12 mouse cellular contexts compared by ENCODE assay signal in genomic region chr5:30615416-30615815, GRCm38 (mm10). TPM values are rescaled to one million over a fixed set of nuclear protein-coding genes. Genes with fewer than 3 reads are reported as not detected.
DNase-seq lines count a peak whose midpoint lies in the region; ATAC-seq and TF ChIP-seq lines count a peak whose summit lies in the region.
"Had no signal": no experiment of that assay in that cellular context is flagged by ENCODE, and none has a peak within 500 bp of the region (broad histone marks: within the 10 kb centered on the region; RNA-seq: fewer than 3 reads in every experiment).

No protein-coding gene starts in this region.

- H3K9me3 ChIP-seq in intestine, embryonic 15.5 days = no peaks in the 10 kb centered on the region
- H3K9me3 ChIP-seq in lung, postnatal 0 days (ENCODE audit: low read length) = no peaks in the 10 kb centered on the region
- H3K9me3 ChIP-seq: G1E; hindbrain, embryonic 13.5 days had no signal

- H3K9ac ChIP-seq in intestine, embryonic 15.5 days = no peak overlapping the region
- H3K9ac ChIP-seq in lung, postnatal 0 days (replicated peaks; ENCODE audit: low read depth) = no peak overlapping the region
- H3K9ac ChIP-seq: hindbrain, embryonic 13.5 days had no signal

- no peak overlapping the region for H3K4me3 ChIP-seq in intestine, embryonic 15.5 days (replicated peaks)
- H3K4me3 ChIP-seq in lung, postnatal 0 days (ENCODE audit: low read depth, low read length) = no peak overlapping the region
- H3K4me3 ChIP-seq: hindbrain, embryonic 13.5 days had no signal

- peaks cover 51% of the 10 kb centered on the region for H3K4me1 ChIP-seq in intestine, embryonic 15.5 days (replicated peaks)
- peaks cover 30% of the 10 kb centered on the region for H3K4me1 ChIP-seq in lung, postnatal 0 days (ENCODE audit: insufficient read depth, low read depth, low read length)

- peak; percentile 45; the same call in 1 of the 2 replicates for ATAC-seq in intestine, embryonic 15.5 days
- 0 out of 2 replicates have a peak, but pooled peaks have one; percentile 11 for ATAC-seq in lung, postnatal 0 days
- ATAC-seq in cerebellum, adult (ENCODE audit: insufficient number of reproducible peaks, low FRiP score, low TSS enrichment) = no peak

- H3K36me3 ChIP-seq in intestine, embryonic 15.5 days = no peaks in the 10 kb centered on the region
- H3K36me3 ChIP-seq in lung, postnatal 0 days (ENCODE audit: insufficient read depth, low read length) = no peaks in the 10 kb centered on the region
- H3K36me3 ChIP-seq: G1E; hindbrain, embryonic 13.5 days had no signal

- WGBS in intestine, embryonic 15.5 days = 35% methylated on average over 6 of the region's 6 CpGs
- 18% methylated on average over 6 of the region's 6 CpGs for WGBS in lung, postnatal 0 days

- DNase-seq in adrenal gland, adult 2 months = peak; percentile 75
- no peak for DNase-seq in adrenal gland, adult (ENCODE audit: inconsistent age in 2 of 2, low spot score in 1 of 2)
- peak; percentile 40 for DNase-seq in adipocyte (ENCODE audit: low spot score)
- DNase-seq in lung, postnatal 0 days (ENCODE audit: low spot score) = peak; percentile 47
- DNase-seq in layer of hippocampus, postnatal 10 days (ENCODE audit: low spot score in 2 of 2) = no peak
- no peak for DNase-seq in spleen, adult 18-20 months
- DNase-seq: cerebellum, adult 9-11 months; kidney, postnatal 14 days had no signal

- no peak for TF ChIP-seq CTCF in lung, postnatal 0 days (IDR thresholded peaks at IDR 0.05)

- no peak overlapping the region for H3K4me2 ChIP-seq in intestine, embryonic 15.5 days (replicated peaks)
- H3K4me2 ChIP-seq in lung, postnatal 0 days (replicated peaks; ENCODE audit: low read depth, low read length) = no peak overlapping the region
- H3K4me2 ChIP-seq: hindbrain, embryonic 13.5 days had no signal

- 0 out of 2 replicates have a peak overlapping the region, but pooled peaks have one; percentile 54 for H3K27ac ChIP-seq in intestine, embryonic 15.5 days
- no peak overlapping the region for H3K27ac ChIP-seq in lung, postnatal 0 days (ENCODE audit: low read length)
- H3K27ac ChIP-seq: hindbrain, embryonic 13.5 days had no signal

- H3K27me3 ChIP-seq in intestine, embryonic 15.5 days (replicated peaks) = no peaks in the 10 kb centered on the region
- no peaks in the 10 kb centered on the region for H3K27me3 ChIP-seq in lung, postnatal 0 days (replicated peaks; ENCODE audit: insufficient read depth, low read length)

- no peak for TF ChIP-seq EP300 in lung, postnatal 0 days (IDR thresholded peaks at IDR 0.05)

RNA-seq across cellular contexts. Expression of gene Kcnk3, which starts 27.4 kb away (rescaled TPM):
- 1,000 to 10,000 TPM; 1,225 to 1,281 TPM for total RNA-seq in adrenal gland, adult 2 months (2021)
- polyA plus RNA-seq in adrenal gland, adult 2 months (2012; rRNA removed) = 6,176 and 11,313 TPM in 2 replicates
- 24.4 and 24.9 TPM in 2 replicates for polyA plus RNA-seq in intestine, embryonic 15.5 days (2015; fragmentation: Nextera tagmentation; extraction: Ambion mirVana)
- polyA plus RNA-seq in lung, postnatal 0 days (2015; fragmentation: Nextera tagmentation; extraction: Ambion mirVana) = 28.6 and 35.7 TPM in 2 replicates
- total RNA-seq in layer of hippocampus, postnatal 10 days (2021) = 10 to 100 TPM; 10.3 to 11.6 TPM
- polyA plus RNA-seq: G1E had no signal

RNA-seq across cellular contexts. Expression of gene Slc35f6, which starts 32.3 kb away (rescaled TPM):
- 10 to 100 TPM; 49.0 to 50.9 TPM for total RNA-seq in adrenal gland, adult 2 months (2021)
- polyA plus RNA-seq in adrenal gland, adult 2 months (2012; rRNA removed) = 140 and 145 TPM in 2 replicates
- polyA plus RNA-seq in intestine, embryonic 15.5 days (2015; fragmentation: Nextera tagmentation; extraction: Ambion mirVana) = 36.8 and 40.4 TPM in 2 replicates
- polyA plus RNA-seq in lung, postnatal 0 days (2015; fragmentation: Nextera tagmentation; extraction: Ambion mirVana) = 30.1 and 34.5 TPM in 2 replicates
- total RNA-seq in layer of hippocampus, postnatal 10 days (2021) = 10 to 100 TPM; 29.0 TPM

RNA-seq across cellular contexts. Expression of gene Cenpa, which starts 51.2 kb away (rescaled TPM):
- total RNA-seq in adrenal gland, adult 2 months (2021) = 1 to 10 TPM; 5.1 to 6.4 TPM
- polyA plus RNA-seq in adrenal gland, adult 2 months (2012; rRNA removed) = 10.9 and 14.5 TPM in 2 replicates
- polyA plus RNA-seq in intestine, embryonic 15.5 days (2015; fragmentation: Nextera tagmentation; extraction: Ambion mirVana) = 216 and 224 TPM in 2 replicates
- polyA plus RNA-seq in lung, postnatal 0 days (2015; fragmentation: Nextera tagmentation; extraction: Ambion mirVana) = 24.4 and 25.5 TPM in 2 replicates
- 10 to 100 TPM in 1 of 2 experiments, 1 to 10 TPM in 1; 9.3 to 10.4 TPM for total RNA-seq in layer of hippocampus, postnatal 10 days (2021)

Comparison
In these comparisons a context has a peak if more than half of its experiments do, and no peak if none do; other contexts are left out.
1. DNase-seq: peak in adrenal gland, adult 2 months (single experiment), adipocyte (single experiment) and lung, postnatal 0 days (single experiment); none in adrenal gland, adult (0 of 2), layer of hippocampus, postnatal 10 days (0 of 2) and spleen, adult 18-20 months (0 of 2).
2. RNA of gene Kcnk3, which starts 27.4 kb away (polyA plus RNA-seq): 6,176 to 11,313 TPM in adrenal gland, adult 2 months; 28.6 to 35.7 TPM in lung, postnatal 0 days and 24.4 to 24.9 TPM in intestine, embryonic 15.5 days; every median in the first group is over 100 times any median in the second.